Mouse (Mus musculus) cerebellum, adult 9-10 months (tissue): Measurements from ENCODE around the gene Nr1h5.

ENCODE experiments used
- DNase-seq: peaks from one replicate; pipeline ENCODE4 v3.0.0; 2022

Nr1h5 gene

GRCm38 (mm10) chr3:102964033-102964432 is at the start of gene Nr1h5:
Nr1h5 (minus strand) TSS chr3:102964133.
- no peak for DNase-seq

- DNase-seq: no peak
These were observed 37.7 kb upstream of the Nr1h5 start for GRCm38 (mm10) chr3:103001595-103001994.

- DNase-seq: no peak
These were observed 33.7 kb upstream of the Nr1h5 start for GRCm38 (mm10) chr3:102997591-102997990.

GRCm38 (mm10) chr3:102997036-102997435 is 33.1 kb upstream of the Nr1h5 start:
- no peak for DNase-seq

- DNase-seq: peak; percentile 92
These were observed 31.8 kb upstream of the Nr1h5 start, which contains the start of gene Sike1 for GRCm38 (mm10) chr3:102995605-102996321. Sike1 (plus strand) TSS chr3:102995708.

GRCm38 (mm10) chr3:102995233-102995604 is 31.3 kb upstream of the Nr1h5 start:
- no peak for DNase-seq

- DNase-seq: no peak
These were observed 29.0 kb upstream of the Nr1h5 start for GRCm38 (mm10) chr3:102992936-102993335.

- DNase-seq: no peak
These were observed 27.1 kb upstream of the Nr1h5 start for GRCm38 (mm10) chr3:102991041-102991440.

- DNase-seq: no peak
These were observed 16.4 kb upstream of the Nr1h5 start for GRCm38 (mm10) chr3:102980349-102980736.

- DNase-seq: no peak
These were observed 15.8 kb upstream of the Nr1h5 start for GRCm38 (mm10) chr3:102979550-102980348.

GRCm38 (mm10) chr3:102976906-102977305 is 13.0 kb upstream of the Nr1h5 start:
- no peak for DNase-seq

GRCm38 (mm10) chr3:102970508-102970907 is 6.6 kb upstream of the Nr1h5 start:
- no peak for DNase-seq

- no peak for DNase-seq
These were observed 6.1 kb upstream of the Nr1h5 start for GRCm38 (mm10) chr3:102970067-102970466.

- no peak for DNase-seq
These were observed 8.3 kb downstream of the Nr1h5 start for GRCm38 (mm10) chr3:102955596-102955995.

- no peak for DNase-seq
These were observed 8.8 kb downstream of the Nr1h5 start for GRCm38 (mm10) chr3:102955143-102955542.

GRCm38 (mm10) chr3:102954476-102954875 is 9.5 kb downstream of the Nr1h5 start:
- no peak for DNase-seq

- no peak for DNase-seq
These were observed 17.1 kb downstream of the Nr1h5 start for GRCm38 (mm10) chr3:102946861-102947260.

- no peak for DNase-seq
These were observed 17.6 kb downstream of the Nr1h5 start for GRCm38 (mm10) chr3:102946312-102946711.

GRCm38 (mm10) chr3:102938100-102938499 is 25.8 kb downstream of the Nr1h5 start:
- DNase-seq: no peak

GRCm38 (mm10) chr3:102935451-102936354 is 28.2 kb downstream of the Nr1h5 start, which contains the start of gene Sycp1:
Sycp1 (minus strand) TSS chr3:102936100.
- no peak for DNase-seq

- no peak for DNase-seq
These were observed 64.8 kb downstream of the Nr1h5 start for GRCm38 (mm10) chr3:102899136-102899535.
